Mouse (Mus musculus) thymus, adult 2 months (tissue): ENCODE data around the gene Mcl1. TPM values are rescaled to one million over a fixed set of nuclear protein-coding genes. Genes with fewer than 3 reads are reported as not detected.

Experiments used
- DNase-seq: peaks from one replicate; pipeline ENCODE4 v3.0.0; 2021
- H3K27ac ChIP-seq: fragments of 200-500 bp; 2 replicates; pipeline ENCODE4 v1.5.1; 2012; ENCODE audit warnings: low read length, control low read depth; ENCODE audit not compliant: control insufficient read depth, insufficient read depth
- H3K27me3 ChIP-seq: fragments of 200-500 bp; 2 replicates; pipeline ENCODE4 v1.6.1; 2012; ENCODE audit warnings: mild to moderate bottlenecking, low read length, moderate library complexity, mixed read lengths; ENCODE audit not compliant: control insufficient read depth, insufficient read depth
- H3K36me3 ChIP-seq: fragments of 200-500 bp; 2 replicates; pipeline ENCODE4 v1.6.1; 2012; ENCODE audit warnings: mild to moderate bottlenecking, low read length, moderate library complexity; ENCODE audit not compliant: control insufficient read depth, insufficient read depth
- H3K4me1 ChIP-seq: fragments of 200-500 bp; replicated peaks from 2 replicates; pipeline ENCODE4 v1.6.1; 2012; ENCODE audit warnings: low read length; ENCODE audit not compliant: control insufficient read depth, insufficient read depth
- H3K4me3 ChIP-seq: fragments of 200-500 bp; 2 replicates; pipeline ENCODE4 v1.5.1; 2012; ENCODE audit warnings: mild to moderate bottlenecking, low read length, control low read depth, moderate library complexity; ENCODE audit not compliant: control insufficient read depth, insufficient read depth
- CTCF ChIP-seq: fragments of 200-500 bp; IDR thresholded peaks from 2 replicates; pipeline ENCODE4 v1.5.1; 2012; ENCODE audit warnings: mild to moderate bottlenecking, control low read depth, low read length, moderate library complexity, borderline replicate concordance; ENCODE audit not compliant: control insufficient read depth, poor library complexity, insufficient read depth; ENCODE audit errors: extremely low read depth
- POLR2A ChIP-seq: fragments of 200-500 bp; IDR thresholded peaks from 2 replicates; pipeline ENCODE4 v1.6.1; 2012; ENCODE audit warnings: mild to moderate bottlenecking, low read length, control low read depth, moderate library complexity; ENCODE audit not compliant: control insufficient read depth, poor library complexity, insufficient read depth; ENCODE audit errors: extremely low read depth
- WGBS: fragments of 180-500 bp; shearing (Covaris S2); methylation state at CpG from one replicate; pipeline ENCODE4 v1.1.7; 2018; 5-methylcytosine and 5-hydroxymethylcytosine counted together
- polyA plus RNA-seq: library from polyadenylated mRNA; depleted of rRNA; stranded (reverse); fragments of >200 nt; gene quantifications from 2 replicates; pipeline ENCODE4 v1.2.3, GENCODE M21; 2012; rRNA removed

Mcl1 gene
- polyA plus RNA-seq, 1 experiment: 145 TPM

DNA sequence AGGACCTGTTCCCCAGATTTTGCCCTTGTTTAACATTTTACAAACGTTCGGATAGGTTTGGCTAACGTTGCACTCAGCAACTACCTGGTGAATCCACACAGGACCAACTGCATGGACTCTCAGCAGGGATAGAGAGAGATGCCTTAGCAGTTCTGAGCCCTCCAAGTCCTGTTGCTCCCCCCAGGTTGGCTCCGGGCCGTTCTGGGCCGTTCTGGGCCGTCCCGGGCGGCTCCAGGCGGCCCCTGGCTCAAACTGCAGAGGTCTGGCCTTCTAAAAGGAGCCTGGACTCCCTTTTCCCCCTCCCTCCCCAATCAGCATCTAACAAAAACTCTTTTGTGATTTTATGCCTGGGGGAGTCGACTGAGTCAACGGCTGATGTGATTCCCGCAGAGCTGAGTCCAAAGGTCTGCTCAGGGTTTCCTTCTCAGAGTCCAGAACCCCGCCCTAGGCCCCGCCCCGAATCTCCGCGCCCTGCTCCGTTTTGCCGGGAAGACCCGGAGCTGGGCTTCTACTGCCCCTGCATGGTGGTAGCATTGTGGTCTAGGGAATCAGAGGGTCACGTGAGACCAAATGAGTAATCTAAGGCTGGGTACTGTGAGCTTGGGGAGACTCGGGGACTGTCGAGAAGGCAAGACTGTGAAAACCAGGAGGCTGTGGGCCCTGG lies 43.4 kb downstream of the Mcl1 start:
- no peak for TF ChIP-seq POLR2A
- TF ChIP-seq CTCF: no peak
- no peaks in the 10 kb centered on the region for H3K36me3 ChIP-seq
- no peak for DNase-seq
- whole genome bisulfite sequencing: 59% methylated on average over 24 of the region's 24 CpGs
- H3K4me1 ChIP-seq: no peaks in the 10 kb centered on the region; the same call in 1 of the 2 replicates
- H3K27me3 ChIP-seq: no peaks in the 10 kb centered on the region
- H3K4me3 ChIP-seq: no peak overlapping the region
- no peak overlapping the region for H3K27ac ChIP-seq

DNA sequence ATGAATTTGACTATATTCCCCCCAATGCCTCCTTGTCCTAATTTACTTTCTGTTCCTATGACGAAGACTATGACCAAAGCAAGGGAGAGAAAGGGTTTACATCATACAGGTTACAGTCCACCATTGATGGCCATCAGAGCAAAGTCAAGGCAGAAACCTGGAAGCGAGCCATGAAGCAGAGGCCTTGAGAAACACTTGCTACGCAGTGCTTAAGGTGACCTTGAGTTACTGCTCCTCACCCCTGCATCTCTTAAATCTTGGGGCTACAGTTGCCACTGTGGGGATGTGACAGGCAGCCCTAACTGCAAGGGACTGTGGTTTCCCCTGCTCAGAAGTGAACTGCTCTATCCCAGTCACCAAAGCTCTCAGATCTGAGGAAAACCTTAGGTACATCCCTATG lies 44.7 kb downstream of the Mcl1 start:
- H3K36me3 ChIP-seq: no peaks in the 10 kb centered on the region
- no peak overlapping the region for H3K27ac ChIP-seq
- H3K27me3 ChIP-seq: no peaks in the 10 kb centered on the region
- H3K4me3 ChIP-seq: no peak overlapping the region
- DNase-seq: no peak
- WGBS: 92% methylated on average over 3 of the region's 3 CpGs
- peaks cover 9% of the 10 kb centered on the region for H3K4me1 ChIP-seq
- TF ChIP-seq POLR2A: no peak
- no peak for TF ChIP-seq CTCF

DNA sequence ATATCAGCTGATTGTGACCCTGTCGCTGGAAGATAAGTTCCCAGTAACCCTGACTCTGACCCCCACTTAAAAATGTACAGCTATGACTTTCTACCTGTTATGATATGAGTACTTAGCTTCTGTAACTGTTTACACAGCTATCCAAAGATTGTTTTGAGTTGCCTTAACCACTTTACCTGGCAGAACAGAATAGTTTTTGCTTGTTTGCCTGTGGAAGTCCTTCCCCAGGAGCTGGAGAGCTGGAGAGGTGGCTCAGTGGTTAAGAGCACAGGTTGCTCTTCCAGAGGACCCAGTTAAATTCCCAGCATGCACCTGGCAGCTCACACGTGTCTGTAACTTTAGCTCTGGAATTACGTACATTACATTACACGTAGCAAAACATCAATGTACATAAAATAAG lies 46.0 kb downstream of the Mcl1 start:
- H3K4me3 ChIP-seq: no peak overlapping the region
- no peaks in the 10 kb centered on the region for H3K27me3 ChIP-seq
- DNase-seq: no peak
- no peak for TF ChIP-seq CTCF
- TF ChIP-seq POLR2A: no peak
- WGBS: 96% methylated on average over 4 of the region's 4 CpGs
- no peak overlapping the region for H3K27ac ChIP-seq
- H3K4me1 ChIP-seq: peaks cover 15% of the 10 kb centered on the region
- no peaks in the 10 kb centered on the region for H3K36me3 ChIP-seq

DNA sequence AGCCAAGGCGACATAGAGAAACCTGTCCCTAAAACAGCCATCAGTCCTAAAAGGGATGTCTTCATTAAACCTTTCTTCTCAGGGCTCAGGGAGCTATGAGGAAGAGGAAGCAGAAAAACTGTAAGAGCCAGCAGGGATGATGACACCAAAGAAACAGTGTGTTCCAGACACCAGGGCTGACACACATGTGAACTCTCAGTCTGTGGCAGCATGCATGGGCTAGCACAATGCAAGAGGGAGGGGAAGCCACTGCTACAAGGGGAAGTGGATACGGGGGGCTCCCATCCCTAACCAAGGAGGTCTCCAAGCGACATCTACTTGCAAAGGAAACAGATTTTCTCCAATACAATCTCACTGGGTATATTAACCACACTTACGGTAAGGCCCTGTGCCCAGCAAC lies 47.7 kb downstream of the Mcl1 start:
- Histone ChIP-seq H3K4me1 (peaks cover 19% of the 10 kb centered on the region), H3K27ac (no peak overlapping the region), H3K27me3 (no peaks in the 10 kb centered on the region), H3K36me3 (no peaks in the 10 kb centered on the region), H3K4me3 (no peak overlapping the region)
- DNase-seq: no peak
- WGBS: 64% methylated on average over 4 of the region's 4 CpGs
- TF ChIP-seq POLR2A: no peak
- TF ChIP-seq CTCF: no peak

DNA sequence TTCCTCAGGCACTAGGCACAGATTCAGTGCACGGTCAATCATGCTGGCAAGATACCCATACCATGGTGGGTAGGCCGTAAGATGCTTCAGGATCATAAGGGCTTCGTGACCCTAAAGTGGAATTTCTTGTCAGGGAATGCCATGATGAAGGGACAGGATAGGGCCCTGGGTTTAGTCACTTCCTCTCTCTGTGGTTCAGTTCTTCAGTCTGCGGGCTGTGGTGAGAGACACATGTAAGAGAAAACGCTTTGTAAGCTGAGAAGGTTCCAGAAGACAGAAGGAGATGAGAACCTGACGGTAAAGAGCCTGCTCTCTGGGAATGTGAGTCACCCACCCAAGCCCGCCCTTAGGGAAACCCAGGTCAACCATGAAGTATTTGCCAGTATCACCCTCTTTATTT lies 48.9 kb downstream of the Mcl1 start:
- DNase-seq: peak; percentile 49
- Histone ChIP-seq H3K4me3 (no peak overlapping the region), H3K27ac (no peak overlapping the region), H3K27me3 (no peaks in the 10 kb centered on the region), H3K36me3 (no peaks in the 10 kb centered on the region), H3K4me1 (peaks cover 19% of the 10 kb centered on the region)
- 23% methylated on average over 7 of the region's 7 CpGs for WGBS
- TF ChIP-seq CTCF (no peak), POLR2A (no peak)

DNA sequence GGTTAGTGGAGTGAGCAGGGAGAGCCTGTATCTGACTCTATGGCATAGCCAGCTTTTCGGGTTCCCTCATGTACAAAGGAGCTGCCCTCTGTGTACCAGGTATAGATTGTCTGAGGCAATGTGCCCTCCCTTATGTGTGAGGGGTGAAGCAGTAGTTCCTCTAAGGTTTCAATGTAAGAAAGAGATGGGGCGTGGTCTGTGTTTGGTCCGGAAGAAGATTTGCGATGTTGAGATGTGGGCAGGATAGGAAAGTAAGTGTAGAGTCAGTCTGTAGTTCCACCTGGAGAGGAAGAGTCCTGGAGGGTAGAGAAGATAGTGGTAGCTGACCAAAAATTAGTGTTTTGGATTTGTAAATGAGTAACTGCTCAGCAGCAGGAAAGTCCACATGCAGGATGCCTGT lies 50.5 kb downstream of the Mcl1 start:
- no peak for TF ChIP-seq CTCF
- 40% methylated on average over 4 of the region's 4 CpGs for WGBS
- Histone ChIP-seq H3K4me3 (no peak overlapping the region), H3K36me3 (no peaks in the 10 kb centered on the region), H3K27ac (no peak overlapping the region), H3K4me1 (peaks cover 19% of the 10 kb centered on the region), H3K27me3 (no peaks in the 10 kb centered on the region)
- no peak for DNase-seq

DNA sequence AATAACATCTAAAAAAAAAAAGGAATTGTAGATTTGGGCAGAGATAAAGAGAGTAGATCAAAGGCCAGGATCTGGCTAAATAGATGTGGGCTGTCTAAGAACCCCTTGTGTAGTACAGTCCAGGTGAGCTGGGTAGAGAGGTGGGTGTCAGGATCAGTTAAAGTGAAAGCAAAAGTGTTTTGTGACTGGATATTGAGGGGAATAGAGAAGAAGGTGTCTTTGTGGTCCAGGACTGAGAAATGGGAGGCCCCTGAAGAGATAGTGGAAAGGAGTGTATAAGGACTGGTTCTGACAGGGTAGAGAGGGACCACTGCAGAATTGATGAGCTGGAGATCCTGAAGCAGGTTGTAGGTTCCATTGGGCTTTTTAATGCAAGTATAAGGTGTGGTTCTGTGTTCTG lies 51.4 kb downstream of the Mcl1 start:
- peaks cover 19% of the 10 kb centered on the region for H3K4me1 ChIP-seq
- no peak overlapping the region for H3K27ac ChIP-seq
- no peaks in the 10 kb centered on the region for H3K27me3 ChIP-seq
- H3K4me3 ChIP-seq: no peak overlapping the region
- TF ChIP-seq CTCF (no peak), POLR2A (no peak)
- no peaks in the 10 kb centered on the region for H3K36me3 ChIP-seq
- DNase-seq: no peak

Other genes starting within 250 kb of the Mcl1 start
- 40.5 and 54.5 TPM in 2 replicates for gene Arnt, start 224.4 kb upstream of the Mcl1 start, polyA plus RNA-seq
- gene Ctsk, start 159.5 kb upstream of the Mcl1 start, polyA plus RNA-seq: 2.0 and 2.5 TPM in 2 replicates
- 48.5 and 70.6 TPM in 2 replicates for gene Ctss, start 132.0 kb upstream of the Mcl1 start, polyA plus RNA-seq
- gene Hormad1, start 99.1 kb upstream of the Mcl1 start, polyA plus RNA-seq: not detected in 2 replicates
- gene Golph3l, start 69.9 kb upstream of the Mcl1 start, polyA plus RNA-seq: 8.6 and 9.3 TPM in 2 replicates
- 17.1 and 18.3 TPM in 2 replicates for gene Ensa, start 33.8 kb upstream of the Mcl1 start, polyA plus RNA-seq
- gene Adamtsl4, start 29.1 kb downstream of the Mcl1 start, polyA plus RNA-seq: 3.1 and 4.1 TPM in 2 replicates
- 80.2 and 125 TPM in 2 replicates for gene Ecm1, start 80.8 kb downstream of the Mcl1 start, polyA plus RNA-seq
- gene Tars2, start 101.4 kb downstream of the Mcl1 start, polyA plus RNA-seq: 43.3 and 44.1 TPM in 2 replicates
- gene Rprd2, start 160.1 kb downstream of the Mcl1 start, polyA plus RNA-seq: 20.1 and 26.5 TPM in 2 replicates
- gene Prpf3, start 197.1 kb downstream of the Mcl1 start, polyA plus RNA-seq: 21.1 and 32.5 TPM in 2 replicates
- gene Mrps21, start 212.7 kb downstream of the Mcl1 start, polyA plus RNA-seq: 56.3 and 60.5 TPM in 2 replicates
- 3.0 and 3.1 TPM in 2 replicates for gene Ciart, start 223.5 kb downstream of the Mcl1 start, polyA plus RNA-seq
- 4.5 and 6.0 TPM in 2 replicates for gene BC028528, start 233.2 kb downstream of the Mcl1 start, polyA plus RNA-seq
- 139 and 156 TPM in 2 replicates for gene Aph1a, start 235.2 kb downstream of the Mcl1 start, polyA plus RNA-seq
- gene Car14, start 245.9 kb downstream of the Mcl1 start, polyA plus RNA-seq: 4.3 and 13.0 TPM in 2 replicates